17 mouse cellular contexts compared by ENCODE assay signal in genomic region chr3:137741528-137741927, GRCm38 (mm10).
"Had no signal": no experiment of that assay in that cellular context is flagged by ENCODE, and none has a peak within 500 bp of the region (broad histone marks: within the 10 kb centered on the region; RNA-seq: fewer than 3 reads in every experiment).

No protein-coding gene starts in this region.

- ATAC-seq: lung, postnatal 0 days; midbrain, embryonic 13.5 days; midbrain, embryonic 15.5 days had no signal

- H3K4me3 ChIP-seq: lung, embryonic 15.5 days; megakaryocyte, embryonic 14.5 days; midbrain, embryonic 13.5 days; midbrain, embryonic 15.5 days; neural tube, embryonic 12.5 days; stomach, embryonic 15.5 days had no signal

- H3K27ac ChIP-seq: lung, embryonic 15.5 days; macrophage; midbrain, embryonic 13.5 days; midbrain, embryonic 15.5 days; neural tube, embryonic 12.5 days; stomach, embryonic 15.5 days; stomach, postnatal 0 days had no signal

- H3K9me3 ChIP-seq: lung, embryonic 15.5 days; megakaryocyte, embryonic 14.5 days; midbrain, embryonic 13.5 days; midbrain, embryonic 15.5 days; neural tube, embryonic 12.5 days; stomach, embryonic 15.5 days had no signal

- H3K9ac ChIP-seq: lung, embryonic 15.5 days; midbrain, embryonic 13.5 days; midbrain, embryonic 15.5 days; neural tube, embryonic 12.5 days; stomach, embryonic 15.5 days had no signal

- H3K4me2 ChIP-seq: lung, embryonic 15.5 days; midbrain, embryonic 11.5 days; midbrain, embryonic 13.5 days; midbrain, embryonic 15.5 days; neural tube, embryonic 12.5 days; stomach, embryonic 15.5 days had no signal

- H3K4me1 ChIP-seq: lung, embryonic 15.5 days; megakaryocyte, embryonic 14.5 days; neural tube, embryonic 12.5 days; stomach, embryonic 15.5 days had no signal

- DNase-seq: lung, adult 2 months; lung, postnatal 14 days; lung, postnatal 36 days; right cerebral cortex, postnatal 14 days; thymus, adult 2 months; thymus, postnatal 25 days; thymus, postnatal 4 days had no signal

- H3K36me3 ChIP-seq: lung, embryonic 15.5 days; midbrain, embryonic 13.5 days; midbrain, embryonic 15.5 days; neural tube, embryonic 12.5 days; stomach, embryonic 15.5 days had no signal

- H3K27me3 ChIP-seq: lung, embryonic 15.5 days; megakaryocyte, embryonic 14.5 days; midbrain, embryonic 13.5 days; midbrain, embryonic 15.5 days; neural tube, embryonic 12.5 days; stomach, embryonic 15.5 days had no signal
